Mouse (Mus musculus) testis, adult 2 months (tissue): ENCODE results near the gene Fzd7. TPM values are rescaled to one million over a fixed set of nuclear protein-coding genes. Genes with fewer than 3 reads are reported as not detected.
"Not testable (repeated sequence)": the region's sequence is repeated elsewhere in the genome, so short reads cannot be mapped to it uniquely, and the experiment has no call there.

ENCODE experiments used
- H3K27ac ChIP-seq: fragments of 200-500 bp; 2 replicates; pipeline ENCODE4 v1.5.1; 2012; ENCODE audit warnings: low read depth, low read length; ENCODE audit not compliant: control insufficient read depth, insufficient read depth
- H3K27me3 ChIP-seq: fragments of 200-500 bp; 2 replicates; pipeline ENCODE4 v1.6.1; 2012; ENCODE audit warnings: mild to moderate bottlenecking, low read length, moderate library complexity; ENCODE audit not compliant: control insufficient read depth, insufficient read depth
- H3K36me3 ChIP-seq: fragments of 200-500 bp; 2 replicates; pipeline ENCODE4 v1.6.1; 2012; ENCODE audit warnings: mild to moderate bottlenecking, low read length; ENCODE audit not compliant: control insufficient read depth, insufficient read depth
- H3K4me1 ChIP-seq: fragments of 200-500 bp; 2 replicates; pipeline ENCODE4 v1.6.1; 2012; ENCODE audit warnings: low read length; ENCODE audit not compliant: control insufficient read depth, insufficient read depth
- H3K4me3 ChIP-seq: fragments of 200-500 bp; 2 replicates; pipeline ENCODE4 v1.5.1; 2012; ENCODE audit warnings: low read depth, mild to moderate bottlenecking, low read length, moderate library complexity, mixed read lengths; ENCODE audit not compliant: control insufficient read depth
- CTCF ChIP-seq: fragments of 200-500 bp; IDR thresholded peaks from 2 replicates; pipeline ENCODE4 v1.5.1; 2012; ENCODE audit warnings: low read depth, mild to moderate bottlenecking, inconsistent platforms, low read length, moderate library complexity; ENCODE audit not compliant: control insufficient read depth, insufficient read depth, insufficient replicate concordance
- POLR2A ChIP-seq: fragments of 200-500 bp; IDR thresholded peaks from 2 replicates; pipeline ENCODE4 v1.6.1; 2012; ENCODE audit warnings: low read depth, mild to moderate bottlenecking, inconsistent platforms, low read length, moderate library complexity; ENCODE audit not compliant: control insufficient read depth
- polyA plus RNA-seq: library from polyadenylated mRNA; depleted of rRNA; stranded (reverse); fragments of >200 nt; gene quantifications from 2 replicates; pipeline ENCODE4 v1.2.3, GENCODE M21; 2012

The Fzd7 gene
- polyA plus RNA-seq, 1 experiment: 1.4 TPM

GRCm38 (mm10) chr1:59439941-59440340 is 42.3 kb upstream of the Fzd7 start:
- H3K4me1 ChIP-seq: no peaks in the 10 kb centered on the region
- H3K4me3 ChIP-seq: no peak overlapping the region
- H3K27me3 ChIP-seq: no peaks in the 10 kb centered on the region
- TF ChIP-seq CTCF (no peak), POLR2A (no peak)
- H3K36me3 ChIP-seq: no peaks in the 10 kb centered on the region
- no peak overlapping the region for H3K27ac ChIP-seq

GRCm38 (mm10) chr1:59442721-59443120 is 39.5 kb upstream of the Fzd7 start:
- not testable (repeated sequence) for H3K36me3 ChIP-seq, H3K4me1 ChIP-seq, H3K27ac ChIP-seq, H3K27me3 ChIP-seq, H3K4me3 ChIP-seq

- H3K36me3 ChIP-seq: no peaks in the 10 kb centered on the region
- no peak overlapping the region for H3K4me3 ChIP-seq
- peaks cover 5% of the 10 kb centered on the region for H3K4me1 ChIP-seq
- no peaks in the 10 kb centered on the region for H3K27me3 ChIP-seq
- TF ChIP-seq POLR2A (no peak), CTCF (no peak)
- H3K27ac ChIP-seq: no peak overlapping the region
These were observed 38.0 kb upstream of the Fzd7 start for GRCm38 (mm10) chr1:59444127-59444660.

GRCm38 (mm10) chr1:59445242-59445641 is 37.0 kb upstream of the Fzd7 start:
- TF ChIP-seq POLR2A (no peak), CTCF (no peak)
- Histone ChIP-seq H3K27ac (no peak overlapping the region), H3K4me3 (no peak overlapping the region), H3K36me3 (no peaks in the 10 kb centered on the region), H3K4me1 (peaks cover 7% of the 10 kb centered on the region), H3K27me3 (no peaks in the 10 kb centered on the region)

GRCm38 (mm10) chr1:59448497-59449270 is 33.5 kb upstream of the Fzd7 start:
- Histone ChIP-seq H3K27me3 (no peaks in the 10 kb centered on the region), H3K36me3 (no peaks in the 10 kb centered on the region), H3K27ac (no peak overlapping the region), H3K4me3 (peak overlapping the region; percentile 43), H3K4me1 (peaks cover 7% of the 10 kb centered on the region)
- no peak for TF ChIP-seq CTCF
- TF ChIP-seq POLR2A: no peak

- Histone ChIP-seq H3K36me3 (no peaks in the 10 kb centered on the region), H3K4me3 (no peak overlapping the region; the same call in 1 of the 2 replicates), H3K4me1 (peaks cover 7% of the 10 kb centered on the region), H3K27ac (no peak overlapping the region), H3K27me3 (no peaks in the 10 kb centered on the region)
- no peak for TF ChIP-seq POLR2A
- no peak for TF ChIP-seq CTCF
These were observed 32.8 kb upstream of the Fzd7 start for GRCm38 (mm10) chr1:59449423-59449822.

GRCm38 (mm10) chr1:59450896-59451295 is 31.3 kb upstream of the Fzd7 start:
- H3K27ac ChIP-seq: no peak overlapping the region
- no peaks in the 10 kb centered on the region for H3K27me3 ChIP-seq
- peaks cover 7% of the 10 kb centered on the region for H3K4me1 ChIP-seq
- H3K4me3 ChIP-seq: no peak overlapping the region
- H3K36me3 ChIP-seq: no peaks in the 10 kb centered on the region
- no peak for TF ChIP-seq CTCF
- TF ChIP-seq POLR2A: no peak
